Mouse (Mus musculus): ENCODE measurements around the gene Rbp3. TPM values are rescaled to one million over a fixed set of nuclear protein-coding genes. Genes with fewer than 3 reads are reported as not detected.

The Rbp3 gene
- polyA plus RNA-seq (2012; rRNA removed) = not detected in 2 replicates
- polyA plus RNA-seq (2014; fragmentation: Nextera tagmentation; extraction: Ambion mirVana) = not detected in 2 replicates

GRCm38 (mm10) chr14:33953761-33954160 lies at the start of gene Rbp3:
Gene Rbp3 (plus strand): TSS chr14:33954003.
- WGBS = 82% methylated on average over 5 of the region's 5 CpGs
- no peak for ATAC-seq (ENCODE audit: low FRiP score, low read depth)
- no peak for TF ChIP-seq POLR2A (IDR thresholded peaks at IDR 0.05; ENCODE audit: borderline replicate concordance, extremely low read depth, insufficient read depth, insufficient read length)
- Histone ChIP-seq H3K9ac (ENCODE audit: low read depth, low read length, severe bottlenecking) (no peak within 1 kb of the TSS), H3K4me1 (ENCODE audit: control insufficient read depth, insufficient read depth, low read length) (no peaks in the 10 kb centered on the region), H3K4me3 (replicated peaks; ENCODE audit: low read length) (no peak within 1 kb of the TSS), H3K4me2 (replicated peaks; ENCODE audit: low read depth, low read length, severe bottlenecking) (no peak within 1 kb of the TSS), H3K9me3 (ENCODE audit: control insufficient read depth, low read length) (no peaks in the 10 kb centered on the region), H3K27me3 (ENCODE audit: control insufficient read depth, insufficient read depth, low read length) (no peaks in the 10 kb centered on the region), H3K36me3 (ENCODE audit: control insufficient read depth, insufficient read depth, low read length) (no peaks in the 10 kb centered on the region), H3K27ac (replicated peaks; ENCODE audit: low read depth, low read length) (no peak within 1 kb of the TSS)
- no peak for DNase-seq (ENCODE audit: low spot score)

- no peak for TF ChIP-seq POLR2A (IDR thresholded peaks at IDR 0.05; ENCODE audit: borderline replicate concordance, extremely low read depth, insufficient read depth, insufficient read length)
- Histone ChIP-seq H3K27ac (replicated peaks; ENCODE audit: low read depth, low read length) (no peak overlapping the region), H3K9me3 (ENCODE audit: control insufficient read depth, low read length) (no peaks in the 10 kb centered on the region), H3K27me3 (ENCODE audit: control insufficient read depth, insufficient read depth, low read length) (no peaks in the 10 kb centered on the region), H3K4me2 (replicated peaks; ENCODE audit: low read depth, low read length, severe bottlenecking) (no peak overlapping the region), H3K4me3 (replicated peaks; ENCODE audit: low read length) (no peak overlapping the region), H3K9ac (ENCODE audit: low read depth, low read length, severe bottlenecking) (no peak overlapping the region), H3K36me3 (ENCODE audit: control insufficient read depth, insufficient read depth, low read length) (no peaks in the 10 kb centered on the region), H3K4me1 (ENCODE audit: control insufficient read depth, insufficient read depth, low read length) (peaks cover 12% of the 10 kb centered on the region)
- ATAC-seq (ENCODE audit: low FRiP score, low read depth) (no peak), DNase-seq (ENCODE audit: low spot score) (no peak)
Measured at GRCm38 (mm10) chr14:33904851-33905250, 49.0 kb upstream of the Rbp3 start.

- WGBS = 36% methylated on average over 3 of the region's 3 CpGs
- TF ChIP-seq POLR2A (IDR thresholded peaks at IDR 0.05; ENCODE audit: borderline replicate concordance, extremely low read depth, insufficient read depth, insufficient read length) = no peak
- H3K4me2 ChIP-seq (replicated peaks; ENCODE audit: low read depth, low read length, severe bottlenecking) = no peak overlapping the region
- no peaks in the 10 kb centered on the region for H3K9me3 ChIP-seq (ENCODE audit: control insufficient read depth, low read length)
- H3K27me3 ChIP-seq (ENCODE audit: control insufficient read depth, insufficient read depth, low read length) = no peaks in the 10 kb centered on the region
- peak; percentile 49 for DNase-seq (ENCODE audit: low spot score)
- no peak overlapping the region for H3K9ac ChIP-seq (ENCODE audit: low read depth, low read length, severe bottlenecking)
- H3K4me1 ChIP-seq (ENCODE audit: control insufficient read depth, insufficient read depth, low read length) = peaks cover 24% of the 10 kb centered on the region
- H3K27ac ChIP-seq (replicated peaks; ENCODE audit: low read depth, low read length) = no peak overlapping the region
- no peaks in the 10 kb centered on the region for H3K36me3 ChIP-seq (ENCODE audit: control insufficient read depth, insufficient read depth, low read length)
- no peak for ATAC-seq (ENCODE audit: low FRiP score, low read depth)
- H3K4me3 ChIP-seq (replicated peaks; ENCODE audit: low read length) = no peak overlapping the region
Measured at GRCm38 (mm10) chr14:33913727-33914126, 40.1 kb upstream of the Rbp3 start.

GRCm38 (mm10) chr14:33914206-33914605 lies 39.6 kb upstream of the Rbp3 start:
- H3K36me3 ChIP-seq (ENCODE audit: control insufficient read depth, insufficient read depth, low read length) = no peaks in the 10 kb centered on the region
- H3K4me2 ChIP-seq (replicated peaks; ENCODE audit: low read depth, low read length, severe bottlenecking) = no peak overlapping the region
- no peaks in the 10 kb centered on the region for H3K9me3 ChIP-seq (ENCODE audit: control insufficient read depth, low read length)
- H3K9ac ChIP-seq (ENCODE audit: low read depth, low read length, severe bottlenecking) = no peak overlapping the region
- H3K27ac ChIP-seq (replicated peaks; ENCODE audit: low read depth, low read length) = no peak overlapping the region
- H3K27me3 ChIP-seq (ENCODE audit: control insufficient read depth, insufficient read depth, low read length) = no peaks in the 10 kb centered on the region
- 91% methylated on average over 9 of the region's 9 CpGs for WGBS
- no peak for ATAC-seq (ENCODE audit: low FRiP score, low read depth)
- no peak for DNase-seq (ENCODE audit: low spot score)
- H3K4me1 ChIP-seq (ENCODE audit: control insufficient read depth, insufficient read depth, low read length) = peaks cover 28% of the 10 kb centered on the region
- H3K4me3 ChIP-seq (replicated peaks; ENCODE audit: low read length) = no peak overlapping the region
- TF ChIP-seq POLR2A (IDR thresholded peaks at IDR 0.05; ENCODE audit: borderline replicate concordance, extremely low read depth, insufficient read depth, insufficient read length) = no peak

GRCm38 (mm10) chr14:33920727-33921559 lies 32.9 kb upstream of the Rbp3 start:
- Histone ChIP-seq H3K4me2 (replicated peaks; ENCODE audit: low read depth, low read length, severe bottlenecking) (no peak overlapping the region), H3K9ac (ENCODE audit: low read depth, low read length, severe bottlenecking) (no peak overlapping the region), H3K27me3 (ENCODE audit: control insufficient read depth, insufficient read depth, low read length) (peaks cover 9% of the 10 kb centered on the region; the same call in 1 of the 2 replicates), H3K36me3 (ENCODE audit: control insufficient read depth, insufficient read depth, low read length) (no peaks in the 10 kb centered on the region), H3K27ac (replicated peaks; ENCODE audit: low read depth, low read length) (no peak overlapping the region), H3K4me1 (ENCODE audit: control insufficient read depth, insufficient read depth, low read length) (peaks cover 54% of the 10 kb centered on the region), H3K9me3 (ENCODE audit: control insufficient read depth, low read length) (no peaks in the 10 kb centered on the region), H3K4me3 (replicated peaks; ENCODE audit: low read length) (no peak overlapping the region)
- 17% methylated on average over 14 of the region's 14 CpGs for WGBS
- TF ChIP-seq POLR2A (IDR thresholded peaks at IDR 0.05; ENCODE audit: borderline replicate concordance, extremely low read depth, insufficient read depth, insufficient read length) = no peak
- ATAC-seq (ENCODE audit: low FRiP score, low read depth) (no peak), DNase-seq (ENCODE audit: low spot score) (peak; percentile 15)
